Mouse (Mus musculus) lung, postnatal 0 days (tissue): ENCODE results near the gene Acadsb. TPM values are rescaled to one million over a fixed set of nuclear protein-coding genes. Genes with fewer than 3 reads are reported as not detected.
A peak's percentile ranks its signal among the peaks of the same experiment; 100 is the strongest.
"Not testable (repeated sequence)": the region's sequence is repeated elsewhere in the genome, so short reads cannot be mapped to it uniquely, and the experiment has no call there.

Source experiments
- ATAC-seq: fragments of 200-750 bp; cut with Nextera tagmentation; 2 replicates; pipeline ENCODE4 v1.8.0; 2017; ENCODE audit warnings: moderate library complexity
- DNase-seq: peaks from one replicate; pipeline ENCODE4 v3.0.0-alpha.2; 2016; ENCODE audit warnings: low spot score
- H3K27ac ChIP-seq: fragments of 300-500 bp; sonication (generic); 2 replicates; pipeline ENCODE4 v1.5.1; 2014; ENCODE audit warnings: antibody characterized with exemption, mild to moderate bottlenecking, low read length, mixed read lengths
- H3K27me3 ChIP-seq: fragments of 300-500 bp; sonication (generic); replicated peaks from 2 replicates; pipeline ENCODE4 v1.6.1; 2014; ENCODE audit warnings: low read length, mixed read lengths; ENCODE audit not compliant: insufficient read depth
- H3K36me3 ChIP-seq: fragments of 300-500 bp; sonication (generic); 2 replicates; pipeline ENCODE4 v1.6.1; 2014; ENCODE audit warnings: low read length, mixed read lengths; ENCODE audit not compliant: insufficient read depth
- H3K4me1 ChIP-seq: fragments of 300-500 bp; sonication (generic); 2 replicates; pipeline ENCODE4 v1.6.1; 2014; ENCODE audit warnings: antibody characterized with exemption, low read depth, low read length, mixed read lengths; ENCODE audit not compliant: insufficient read depth
- H3K4me2 ChIP-seq: fragments of 300-500 bp; sonication (generic); replicated peaks from 2 replicates; pipeline ENCODE4 v1.6.1; 2014; ENCODE audit warnings: low read depth, mild to moderate bottlenecking, low read length, moderate library complexity, mixed read lengths
- H3K4me3 ChIP-seq: fragments of 300-500 bp; sonication (generic); 2 replicates; pipeline ENCODE4 v1.5.1; 2014; ENCODE audit warnings: low read depth, low read length
- H3K9ac ChIP-seq: fragments of 300-500 bp; sonication (generic); replicated peaks from 2 replicates; pipeline ENCODE4 v1.6.1; 2014; ENCODE audit warnings: low read depth, mild to moderate bottlenecking
- H3K9me3 ChIP-seq: fragments of 300-500 bp; sonication (generic); 2 replicates; pipeline ENCODE4 v1.6.1; 2016; ENCODE audit warnings: low read length, mixed read lengths
- CTCF ChIP-seq: IDR thresholded peaks from 2 replicates; pipeline ENCODE4 v1.5.1; 2016; ENCODE audit warnings: antibody characterized with exemption, mild to moderate bottlenecking
- EP300 ChIP-seq: IDR thresholded peaks from 2 replicates; pipeline ENCODE4 v1.6.1; 2016; ENCODE audit warnings: antibody characterized with exemption, mild to moderate bottlenecking, control low read depth
- WGBS: fragments of 180-500 bp; shearing (Covaris S2); extraction: QIAGEN DNeasy Blood & Tissue Kit; methylation state at CpG from one replicate; pipeline ENCODE4 v1.1.7; 2014; 5-methylcytosine and 5-hydroxymethylcytosine counted together
- polyA plus RNA-seq: library from polyadenylated mRNA; unstranded; fragments of >200 nt; fragmentation: Nextera tagmentation; extraction: Ambion mirVana; gene quantifications from 2 replicates; pipeline ENCODE4 v1.2.1, GENCODE M21; 2015

Acadsb gene
- polyA plus RNA-seq, 1 experiment from 2014 or later, result 99.4 TPM

DNA sequence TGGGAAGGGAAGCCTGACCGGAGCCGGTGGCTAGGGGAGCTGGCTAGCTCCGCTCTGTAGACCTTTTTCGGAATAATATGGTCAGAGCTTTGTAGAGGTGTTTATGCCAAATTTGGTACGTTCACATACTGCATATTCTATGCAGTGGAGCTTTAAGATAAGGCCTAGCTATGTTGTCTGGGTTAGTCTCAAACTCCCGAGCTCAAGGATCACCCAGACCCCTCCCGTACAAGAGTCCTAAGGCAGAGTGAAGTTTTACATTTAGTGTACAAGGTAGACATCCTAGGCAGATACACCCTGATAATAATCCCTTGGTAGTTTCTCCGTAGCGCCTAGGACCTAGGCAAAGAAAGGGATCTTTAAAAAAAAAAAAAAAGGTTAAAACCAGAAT lies 38.9 kb upstream of the Acadsb start:
- Histone ChIP-seq H3K27me3 (no peaks in the 10 kb centered on the region), H3K4me3 (peak overlapping the region; percentile 63), H3K4me2 (peak overlapping the region; percentile 79), H3K4me1 (0 out of 2 replicates have a peak, but pooled peaks cover 3% of the 10 kb centered on the region), H3K27ac (peak overlapping the region; percentile 91), H3K36me3 (no peaks in the 10 kb centered on the region), H3K9me3 (no peaks in the 10 kb centered on the region), H3K9ac (peak overlapping the region; percentile 56)
- WGBS, result 4% methylated on average over 9 of the region's 9 CpGs
- TF ChIP-seq CTCF (no peak), EP300 (no peak)
- ATAC-seq, result no peak
- no peak for DNase-seq

DNA sequence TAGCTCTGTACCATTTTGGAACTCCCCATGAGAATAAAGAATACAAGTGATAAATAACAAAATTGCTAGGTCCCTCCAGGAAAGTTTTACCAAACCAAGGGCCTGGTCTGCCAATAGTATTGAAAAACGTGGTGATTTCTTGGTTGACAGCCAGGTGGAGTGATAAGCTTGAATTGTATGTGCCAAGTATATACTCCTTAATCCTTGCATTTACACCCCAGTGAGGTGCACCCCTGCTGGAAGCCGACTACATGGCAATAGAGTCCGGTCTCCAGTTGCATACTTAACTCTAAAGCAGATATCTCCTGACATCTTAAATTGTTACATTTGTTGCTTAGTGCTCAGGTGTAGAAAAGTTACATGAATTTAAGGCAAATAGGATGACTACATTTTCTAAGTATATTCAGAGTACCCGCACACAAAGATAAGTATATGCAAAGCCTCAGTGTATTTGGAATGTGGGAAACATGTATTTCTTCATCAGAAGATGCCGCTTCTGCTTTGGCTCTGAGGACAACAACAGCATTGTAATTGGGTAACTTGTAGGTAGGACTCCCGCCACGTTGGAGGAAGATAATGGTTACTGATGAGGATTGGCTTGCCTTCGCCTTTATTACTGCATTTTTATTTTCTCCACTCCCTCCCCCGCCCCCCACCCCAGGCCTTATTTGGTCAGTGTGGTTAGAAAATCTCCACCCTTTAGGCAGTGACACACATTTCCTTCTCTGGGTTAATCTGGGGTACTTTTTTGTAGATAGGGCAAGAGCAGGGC lies 38.3 kb upstream of the Acadsb start:
- Histone ChIP-seq H3K27ac (peak overlapping the region; percentile 91; the same call in 1 of the 2 replicates), H3K4me1 (0 out of 2 replicates have a peak, but pooled peaks cover 3% of the 10 kb centered on the region), H3K36me3 (no peaks in the 10 kb centered on the region), H3K4me2 (peak overlapping the region; percentile 79), H3K4me3 (peak overlapping the region; percentile 63; the same call in 1 of the 2 replicates), H3K9me3 (no peaks in the 10 kb centered on the region), H3K9ac (no peak overlapping the region), H3K27me3 (no peaks in the 10 kb centered on the region)
- peak; percentile 26 for TF ChIP-seq CTCF
- no peak for TF ChIP-seq EP300
- DNase-seq (no peak), ATAC-seq (no peak)
- WGBS, result 64% methylated on average over 9 of the region's 9 CpGs

GRCm38 (mm10) chr7:131391761-131392160 lies 18.6 kb upstream of the Acadsb start:
- H3K4me3 ChIP-seq, H3K27me3 ChIP-seq, H3K9me3 ChIP-seq, H3K4me1 ChIP-seq, H3K27ac ChIP-seq, ATAC-seq, H3K36me3 ChIP-seq, H3K9ac ChIP-seq, H3K4me2 ChIP-seq, DNase-seq: not testable (repeated sequence)
- whole genome bisulfite sequencing, result 92% methylated on average over 6 of the region's 7 CpGs

DNA sequence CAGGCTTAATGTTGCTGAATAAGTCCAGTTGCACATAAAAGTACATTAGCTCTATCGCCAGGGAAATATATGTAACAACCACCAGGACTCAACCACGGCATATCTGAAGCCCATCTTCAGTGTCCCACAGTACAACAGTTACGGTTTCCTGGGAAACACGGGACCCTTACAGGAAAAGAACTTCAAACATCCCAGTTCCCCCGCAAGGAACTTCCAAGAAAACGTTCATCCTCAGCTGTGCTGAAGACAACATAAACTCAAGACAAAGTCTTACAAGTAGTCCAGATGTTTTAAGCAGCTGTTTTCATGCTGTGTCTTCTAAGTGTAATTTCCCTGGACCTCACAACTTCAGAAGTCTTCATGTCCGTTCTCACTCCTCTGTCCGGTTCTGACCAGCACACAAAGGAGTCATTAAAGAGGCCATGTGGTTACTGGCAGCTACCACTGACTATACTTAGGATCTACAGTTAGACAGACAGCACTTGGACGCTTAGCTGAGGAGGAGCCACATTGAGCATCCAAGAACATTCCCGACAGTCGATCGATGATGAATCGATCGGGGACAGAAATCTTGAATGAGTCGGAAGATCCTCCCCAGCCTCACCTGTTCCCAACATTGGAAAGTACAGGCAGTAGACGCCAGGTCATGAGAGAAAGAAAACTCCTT lies 947 bp upstream of the Acadsb start:
- DNase-seq, result peak; percentile 64
- WGBS, result 3% methylated on average over 16 of the region's 16 CpGs
- Histone ChIP-seq H3K4me1 (peaks cover 14% of the 10 kb centered on the region; the same call in 1 of the 2 replicates), H3K4me3 (peak overlapping the region; percentile 93), H3K9me3 (no peaks in the 10 kb centered on the region), H3K4me2 (peak overlapping the region; percentile 75), H3K27me3 (no peaks in the 10 kb centered on the region), H3K27ac (peak overlapping the region; percentile 87), H3K9ac (peak overlapping the region; percentile 97), H3K36me3 (no peaks in the 10 kb centered on the region)
- no peak for ATAC-seq
- TF ChIP-seq EP300, result no peak
- no peak for TF ChIP-seq CTCF

GRCm38 (mm10) chr7:131409988-131410385 lies 414 bp upstream of the Acadsb start:
- TF ChIP-seq CTCF (no peak), EP300 (no peak)

DNA sequence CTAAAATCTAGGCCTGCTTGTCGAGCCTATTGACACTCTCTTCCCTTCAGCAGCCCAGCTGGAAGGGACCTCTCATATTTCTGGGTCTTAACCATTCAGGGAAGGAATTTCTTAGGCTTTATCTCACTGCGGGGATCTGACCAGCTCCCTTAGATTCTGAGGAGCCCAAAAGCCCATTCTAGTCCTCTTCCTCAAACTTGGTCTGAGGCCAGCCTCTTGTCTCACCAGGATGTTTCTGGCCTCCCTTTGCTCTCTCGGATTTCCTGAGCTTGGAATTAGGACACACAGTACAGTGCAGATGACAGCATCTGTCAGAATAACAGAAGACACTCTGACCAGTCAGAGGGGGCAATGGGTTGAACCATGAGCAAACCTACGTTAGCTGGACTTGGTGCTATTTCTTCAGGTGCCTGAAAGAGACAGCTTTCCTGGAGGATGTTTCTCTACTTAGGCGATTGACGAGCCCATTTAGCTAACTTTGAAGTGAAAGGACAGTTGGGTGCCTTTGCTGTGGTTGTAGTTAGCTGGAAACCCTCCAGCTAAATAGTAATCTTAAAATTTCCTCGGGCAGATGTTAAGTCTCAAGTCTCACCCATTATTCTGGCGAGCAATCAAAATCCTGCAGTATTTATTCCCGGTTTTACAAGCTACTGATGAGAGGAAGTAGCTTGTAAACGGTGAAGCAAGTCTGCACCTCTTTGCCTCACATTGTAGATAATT lies 980 bp downstream of the Acadsb start:
- H3K36me3 ChIP-seq, result no peaks in the 10 kb centered on the region
- DNase-seq (peak; percentile 81), ATAC-seq (peak; percentile 34)

More at GRCm38 (mm10) chr7:131409988-131410385, 414 bp upstream of the Acadsb start:
- Histone ChIP-seq H3K4me2 (peak overlapping the region; percentile 75), H3K27me3 (no peaks in the 10 kb centered on the region), H3K9me3 (no peaks in the 10 kb centered on the region), H3K27ac (peak overlapping the region; percentile 87), H3K9ac (peak overlapping the region; percentile 97), H3K4me1 (peaks cover 14% of the 10 kb centered on the region; the same call in 1 of the 2 replicates), H3K36me3 (no peaks in the 10 kb centered on the region), H3K4me3 (peak overlapping the region; percentile 93)
- ATAC-seq (peak; percentile 46), DNase-seq (no peak)
- 1% methylated on average over 38 of the region's 38 CpGs for WGBS

More for the DNA sequence above, 980 bp downstream of the Acadsb start:
- Histone ChIP-seq H3K27ac (peak overlapping the region; percentile 95), H3K9ac (peak overlapping the region; percentile 97), H3K27me3 (no peaks in the 10 kb centered on the region), H3K9me3 (no peaks in the 10 kb centered on the region), H3K4me1 (peaks cover 14% of the 10 kb centered on the region; the same call in 1 of the 2 replicates), H3K4me2 (peak overlapping the region; percentile 75), H3K4me3 (peak overlapping the region; percentile 93)
- WGBS, result 22% methylated on average over 10 of the region's 10 CpGs
- peak; percentile 13 for TF ChIP-seq EP300
- no peak for TF ChIP-seq CTCF
